Mouse (Mus musculus): Measurements from ENCODE around the gene Sytl2. TPM values are rescaled to one million over a fixed set of nuclear protein-coding genes. Genes with fewer than 3 reads are reported as not detected.

Sytl2 gene
- total RNA-seq, 1 experiment from 2014 or later, result 5.5 TPM

DNA sequence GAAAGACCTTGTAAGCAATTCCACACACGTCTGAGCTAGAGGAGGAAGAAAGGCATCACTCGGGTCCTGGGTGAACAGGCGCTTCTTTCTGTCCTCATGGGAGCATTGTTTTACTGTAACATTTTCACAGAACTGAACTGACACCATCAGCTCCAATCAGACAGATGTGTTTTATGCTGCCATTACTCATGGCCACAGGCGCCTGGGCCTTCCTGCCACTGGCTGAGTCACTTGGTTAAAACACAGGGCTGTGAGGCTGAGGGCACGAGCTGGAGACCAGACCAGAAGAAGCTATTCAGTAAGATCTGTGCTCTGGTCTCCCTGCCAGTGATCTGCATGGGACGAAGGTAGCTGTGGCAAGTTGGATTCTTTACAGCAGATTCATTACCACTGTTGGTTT is 6.0 kb downstream of the Sytl2 start:
- no peak for DNase-seq

DNA sequence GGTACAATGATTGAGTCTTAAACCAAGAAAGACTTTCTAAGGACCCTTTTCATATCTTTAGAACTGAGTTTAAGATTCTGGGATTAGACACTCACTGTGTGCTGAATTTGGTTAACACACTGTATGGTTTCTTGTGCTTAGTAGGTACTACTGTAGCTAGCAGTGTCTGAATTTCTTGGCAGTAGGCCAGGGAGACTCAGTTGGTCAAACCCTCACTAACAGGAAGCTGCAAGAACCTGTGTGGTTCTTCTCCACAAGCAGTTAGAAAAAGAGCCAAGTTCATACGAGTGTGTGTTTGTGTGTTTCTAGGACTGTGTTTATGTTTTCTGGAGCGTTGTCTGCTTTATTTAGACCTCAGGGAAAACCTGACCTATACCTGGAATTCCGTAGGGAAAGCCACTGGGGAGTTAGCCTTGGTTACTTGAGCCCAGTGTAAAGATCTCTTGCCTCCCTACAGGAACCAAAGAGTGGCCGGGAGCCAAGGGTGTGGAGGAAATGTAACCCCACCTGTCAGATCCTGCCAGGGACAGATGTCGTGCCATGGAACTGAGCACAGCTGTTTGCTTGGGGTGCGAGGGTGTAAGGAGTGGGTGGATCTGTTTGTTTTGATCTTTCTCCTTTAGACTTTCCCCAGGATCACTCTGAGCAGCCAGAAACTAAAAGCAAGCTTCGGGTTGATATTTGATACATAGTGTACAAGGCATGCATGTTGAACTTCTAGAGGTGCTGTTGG is 10.3 kb downstream of the Sytl2 start:
- DNase-seq, result no peak

GRCm38 (mm10) chr7:90313421-90313820 is 11.4 kb downstream of the Sytl2 start:
- DNase-seq, result no peak

GRCm38 (mm10) chr7:90316823-90317222 is 14.8 kb downstream of the Sytl2 start:
- no peak for DNase-seq

GRCm38 (mm10) chr7:90319446-90319845 is 17.4 kb downstream of the Sytl2 start:
- no peak for DNase-seq

GRCm38 (mm10) chr7:90320124-90320523 is 18.1 kb downstream of the Sytl2 start:
- no peak for DNase-seq

GRCm38 (mm10) chr7:90325166-90325565 is 23.1 kb downstream of the Sytl2 start:
- DNase-seq, result no peak

DNA sequence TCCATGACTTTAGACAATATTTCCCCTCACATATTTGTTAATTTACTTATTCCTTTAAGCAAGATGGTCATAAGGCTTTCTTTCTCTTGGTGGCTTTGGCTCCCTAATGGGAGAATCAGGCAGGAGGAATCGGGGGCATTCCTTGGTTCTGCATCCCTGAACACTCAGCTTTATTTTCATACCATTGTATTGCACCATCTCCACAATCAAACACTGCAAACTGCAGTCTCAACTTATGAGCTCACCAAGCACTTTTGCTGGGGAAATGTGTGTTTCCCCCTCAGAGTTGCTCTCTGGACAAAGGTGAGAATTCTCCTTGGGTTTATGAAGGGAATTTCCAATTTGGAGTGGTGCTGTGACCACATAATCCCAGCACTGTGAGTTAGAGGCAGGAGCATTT is 28.1 kb downstream of the Sytl2 start:
- no peak for DNase-seq

DNA sequence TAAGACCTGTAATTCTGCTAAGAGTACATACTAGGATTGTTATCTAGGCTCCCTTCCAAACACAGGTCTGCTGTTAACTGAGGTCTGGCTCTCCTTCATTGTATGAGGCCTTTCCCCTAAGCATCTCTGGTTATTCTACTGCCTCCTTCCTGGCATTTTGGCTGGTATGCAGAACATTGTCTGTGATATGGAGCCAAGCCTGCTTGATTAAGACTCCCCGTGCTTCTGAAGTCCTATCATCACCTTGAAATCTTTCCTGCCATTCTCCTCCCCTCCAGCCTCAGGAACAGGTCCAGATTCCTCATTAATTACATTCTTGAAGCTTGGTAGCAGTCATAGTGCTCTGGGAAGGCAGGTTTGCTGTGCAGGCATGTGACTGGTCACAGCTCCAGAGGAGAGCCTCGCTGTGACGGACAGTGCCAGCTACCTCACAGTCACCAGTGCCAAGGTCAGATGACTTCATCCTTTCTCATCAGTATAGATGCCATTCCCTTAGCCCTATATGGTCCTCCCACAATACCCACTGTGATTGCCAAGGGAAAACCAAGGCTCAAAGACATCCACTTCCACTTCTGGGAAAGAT is 30.5 kb downstream of the Sytl2 start:
- DNase-seq, result peak; percentile 39

- no peak for DNase-seq
These were observed 32.3 kb downstream of the Sytl2 start for GRCm38 (mm10) chr7:90334362-90334761.

DNA sequence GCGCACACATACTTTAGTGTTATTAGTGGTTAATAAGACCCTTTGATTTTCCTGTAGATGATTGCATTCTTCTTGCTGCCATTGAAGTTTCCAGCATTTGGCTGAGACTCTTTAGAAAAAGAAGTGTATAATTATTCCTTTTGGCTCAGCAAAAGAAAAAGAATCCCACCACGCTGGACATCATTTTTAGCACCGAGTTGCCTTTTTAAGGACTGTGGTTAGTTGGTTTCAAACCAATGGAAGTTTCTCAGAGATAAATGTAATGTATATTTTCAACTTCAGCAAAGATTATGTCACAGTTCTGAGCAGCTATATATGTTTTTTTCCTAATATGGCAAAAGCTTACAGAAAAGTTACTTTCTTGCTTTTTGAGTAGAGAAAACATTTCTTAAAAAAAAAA is 32.8 kb downstream of the Sytl2 start:
- no peak for DNase-seq

- peak; percentile 43 for DNase-seq
These were observed 33.7 kb downstream of the Sytl2 start for GRCm38 (mm10) chr7:90335755-90336194.

- DNase-seq, result no peak
These were observed 39.3 kb downstream of the Sytl2 start for GRCm38 (mm10) chr7:90341212-90341957.

DNA sequence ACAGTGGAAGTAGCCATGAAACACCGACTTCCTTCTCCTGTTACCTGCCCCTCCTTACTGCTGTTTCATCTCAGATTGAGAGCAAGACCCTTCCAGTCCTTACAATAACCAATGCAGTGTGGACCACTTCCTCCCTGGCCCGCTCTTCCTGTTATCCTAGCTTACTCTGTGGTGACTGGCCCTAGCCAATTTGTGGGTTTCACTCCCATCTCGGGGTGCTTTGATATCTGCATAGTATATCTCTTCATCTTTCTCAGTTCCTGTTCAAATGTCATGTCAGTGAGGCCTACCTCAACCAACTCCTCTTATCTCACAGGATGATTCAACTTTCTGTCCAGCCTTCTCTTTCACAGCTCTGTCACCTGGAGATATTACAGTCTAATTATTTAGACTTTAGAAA is 42.9 kb downstream of the Sytl2 start:
- DNase-seq, result no peak

GRCm38 (mm10) chr7:90347779-90348437 is 45.9 kb downstream of the Sytl2 start:
- no peak for DNase-seq

- DNase-seq, result no peak
These were observed 47.0 kb downstream of the Sytl2 start for GRCm38 (mm10) chr7:90349014-90349413.

DNA sequence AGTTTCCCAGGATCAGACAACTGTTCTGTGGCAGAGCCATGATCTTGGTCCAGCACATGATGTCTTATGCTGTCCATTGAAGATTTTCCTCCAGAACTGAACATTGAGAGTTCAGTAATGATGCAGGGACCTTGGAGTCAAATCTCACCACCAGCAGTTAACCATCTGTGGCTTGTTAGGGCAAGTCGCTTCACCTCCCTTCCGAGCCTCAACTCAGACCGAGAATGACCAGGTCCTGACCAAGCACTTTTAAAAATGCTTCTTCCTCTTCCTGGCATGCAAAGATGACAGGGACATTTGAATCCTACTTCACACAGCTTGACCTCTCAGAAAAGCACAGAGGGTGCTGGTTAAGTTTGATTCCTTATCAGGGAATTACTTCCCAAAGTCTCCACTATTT is 50.1 kb downstream of the Sytl2 start:
- no peak for DNase-seq

DNA sequence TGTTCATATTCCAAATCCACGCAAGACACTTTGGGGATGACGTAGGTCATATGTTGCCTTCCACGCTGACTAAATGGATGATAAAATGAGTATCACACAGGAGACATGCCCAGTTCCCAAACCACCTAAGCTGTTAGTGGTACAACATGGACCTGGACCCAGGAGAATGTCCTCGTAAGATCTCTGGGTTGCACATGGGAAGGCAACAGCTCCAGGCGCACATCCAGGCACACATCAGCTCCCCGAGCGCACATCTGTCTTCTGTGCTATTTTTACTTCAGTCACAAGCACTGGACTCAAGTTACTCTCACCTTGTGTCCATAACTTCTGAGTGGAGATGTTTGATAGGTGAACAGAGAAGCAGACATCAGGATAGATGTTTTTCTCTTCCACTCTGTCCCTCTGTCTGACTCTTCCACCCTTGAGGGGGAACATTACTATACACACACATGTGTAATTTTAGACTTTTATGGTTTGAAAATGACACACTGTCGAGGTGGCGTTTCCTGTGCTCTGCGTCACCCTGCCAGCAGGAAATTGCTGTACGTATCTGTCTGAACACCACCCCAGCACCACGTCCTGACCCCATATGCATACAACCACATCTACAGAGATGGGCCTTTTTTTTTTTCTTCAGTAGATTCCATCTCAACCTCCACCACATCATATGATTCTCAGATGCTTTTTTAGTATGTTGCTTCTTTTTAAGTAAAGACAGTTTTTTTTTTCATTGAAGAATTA is 51.6 kb downstream of the Sytl2 start:
- no peak for DNase-seq

GRCm38 (mm10) chr7:90354229-90354604 is 52.2 kb downstream of the Sytl2 start:
- DNase-seq, result no peak

DNA sequence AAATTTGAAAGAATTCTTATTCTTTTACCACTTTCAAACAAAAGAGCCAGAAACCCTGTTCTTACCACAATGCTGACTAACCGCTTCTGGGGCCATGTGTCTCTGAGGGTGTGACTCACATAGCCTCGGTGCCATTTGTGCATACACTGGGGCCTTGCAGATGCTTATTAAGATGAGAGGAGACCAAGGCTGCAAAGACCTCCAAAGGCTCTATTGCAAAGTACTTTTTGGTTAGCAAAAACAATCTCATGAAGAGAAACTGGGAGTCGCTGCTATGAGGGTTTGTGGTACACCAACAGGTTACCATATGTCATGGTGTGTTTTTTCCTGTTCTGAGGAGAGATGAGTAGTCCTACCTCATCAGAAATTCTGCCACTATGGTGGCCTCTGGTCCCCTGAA is 53.4 kb downstream of the Sytl2 start:
- DNase-seq, result peak; percentile 54

GRCm38 (mm10) chr7:90355995-90356394 is 53.9 kb downstream of the Sytl2 start:
- DNase-seq, result no peak

DNA sequence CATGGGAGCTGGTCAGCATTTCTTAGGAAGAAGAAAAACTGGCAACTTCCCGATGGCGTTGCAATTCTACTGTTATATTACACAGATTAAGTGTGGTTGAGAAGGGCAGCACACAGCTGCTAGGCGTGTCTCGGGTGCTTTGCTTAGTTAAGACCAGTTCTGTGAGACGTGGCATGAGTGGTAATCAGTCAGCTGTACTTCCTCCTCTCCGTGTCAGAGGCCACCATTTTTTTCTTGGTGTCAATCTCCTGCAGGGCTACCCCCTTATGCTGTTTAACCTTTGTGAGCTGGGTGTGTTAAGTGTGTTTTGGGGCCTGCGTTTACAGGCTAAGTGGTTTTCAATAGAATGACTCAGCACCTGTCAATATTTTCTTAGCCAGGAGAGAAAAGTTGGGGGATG is 60.7 kb downstream of the Sytl2 start:
- no peak for DNase-seq
